Mouse (Mus musculus) ES-CJ7 (cell line): ENCODE data around the gene Tprgl.

Source experiments
- DNase-seq: peaks from one replicate; pipeline ENCODE4 v3.0.0; 2011; ENCODE audit warnings: low read depth, low spot score

Tprgl gene

DNA sequence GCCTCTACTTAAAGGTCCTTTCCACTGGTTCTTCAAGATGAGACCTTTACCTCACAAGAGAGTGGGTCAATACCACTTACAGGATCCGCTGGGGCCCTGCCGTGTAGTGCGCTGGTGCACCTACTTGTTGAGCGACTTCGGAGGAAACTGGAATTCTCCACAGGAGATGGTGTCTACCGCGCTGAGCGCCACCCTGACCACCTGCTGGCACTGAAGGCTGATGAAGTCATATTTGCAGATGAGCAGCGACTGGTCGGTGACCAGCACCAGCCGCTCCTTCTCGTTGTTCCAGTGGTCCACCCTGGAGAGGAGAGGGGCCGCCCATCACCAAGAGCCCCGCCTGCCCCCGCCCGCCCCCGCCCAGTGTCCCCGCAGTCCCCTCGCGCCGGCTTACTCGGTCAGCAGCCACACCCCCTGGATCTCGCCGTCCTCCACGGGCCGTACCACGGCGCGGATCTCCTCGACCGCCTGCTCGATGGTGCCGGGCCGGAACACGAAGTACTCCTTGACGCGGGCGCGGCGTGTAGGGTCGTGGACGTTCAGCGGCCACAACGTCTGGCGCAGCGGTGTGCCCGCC lies 417 bp downstream of the Tprgl start:
- DNase-seq: no peak

GRCm38 (mm10) chr4:154159002-154159401 lies 1.5 kb downstream of the Tprgl start:
- peak; percentile 86 for DNase-seq

DNA sequence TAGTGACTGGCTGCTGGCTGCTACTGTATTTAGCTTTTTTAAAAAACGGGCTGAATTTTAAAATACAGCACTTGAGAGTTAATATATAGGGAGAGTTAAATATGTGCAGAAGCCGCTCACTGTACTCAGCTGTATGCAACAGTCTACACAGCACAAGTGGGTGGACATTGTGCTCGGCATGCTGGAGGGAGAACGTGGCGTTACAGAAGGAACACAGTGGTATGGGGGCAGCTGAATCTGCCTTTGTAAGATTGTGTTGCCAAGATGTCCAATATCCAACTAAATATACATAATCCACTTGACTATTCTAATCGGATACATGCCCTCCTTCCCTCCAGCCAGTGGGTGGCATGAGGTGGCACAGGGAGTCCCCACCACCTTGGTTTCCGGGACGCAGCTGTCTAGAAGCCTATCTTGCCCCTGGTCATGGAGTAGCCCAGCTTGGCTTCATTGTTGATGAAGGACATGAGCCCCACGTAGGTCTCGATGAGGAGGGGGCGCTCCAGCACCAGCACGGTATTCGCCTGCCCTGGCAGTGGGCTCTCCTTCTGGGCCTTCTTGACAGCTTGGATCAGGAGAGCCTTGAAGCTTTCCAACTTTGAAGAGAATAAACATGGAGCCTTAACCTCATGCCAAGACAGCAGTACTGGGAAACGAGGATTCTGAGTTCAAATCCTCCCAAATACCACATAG lies 2.4 kb downstream of the Tprgl start:
- no peak for DNase-seq

DNA sequence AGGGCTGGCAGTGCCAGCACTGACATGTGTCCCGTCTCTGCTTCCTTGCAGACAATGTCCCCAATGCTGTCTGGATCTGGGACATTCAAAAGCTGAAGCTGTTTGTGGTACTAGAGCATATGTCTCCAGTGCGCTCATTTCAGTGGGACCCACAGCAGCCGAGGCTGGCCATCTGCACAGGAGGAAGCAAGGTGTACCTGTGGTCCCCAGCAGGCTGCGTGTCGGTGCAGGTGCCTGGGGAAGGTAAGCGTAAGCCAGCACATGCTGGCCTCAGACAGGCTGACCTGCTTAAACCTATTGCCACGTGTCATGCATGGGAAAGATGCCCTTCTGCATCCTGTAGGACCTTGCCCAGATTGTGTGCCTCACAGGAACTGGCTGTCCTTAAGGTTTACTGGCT lies 4.4 kb downstream of the Tprgl start:
- no peak for DNase-seq

DNA sequence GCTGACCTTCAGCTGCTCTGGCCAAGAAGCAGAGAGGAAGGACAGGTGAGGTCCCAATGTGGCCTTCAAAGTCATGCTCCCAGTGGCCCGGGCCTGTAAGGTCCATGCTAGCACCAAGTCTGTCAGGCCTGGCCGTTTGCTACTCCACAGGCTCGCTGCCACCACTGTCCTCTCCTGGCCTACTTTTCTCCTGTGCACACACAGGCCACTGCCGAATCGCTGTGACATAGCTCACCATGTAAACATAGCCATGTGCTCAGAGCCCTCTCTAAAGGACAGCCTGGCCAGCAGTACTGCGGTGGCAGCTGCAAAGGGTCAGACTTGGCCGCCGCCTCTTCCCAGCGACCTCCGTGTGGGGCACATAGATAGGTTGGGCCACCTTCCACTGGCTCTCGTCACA lies 6.4 kb downstream of the Tprgl start:
- no peak for DNase-seq

GRCm38 (mm10) chr4:154146342-154146741 lies 14.1 kb downstream of the Tprgl start:
- DNase-seq: no peak

DNA sequence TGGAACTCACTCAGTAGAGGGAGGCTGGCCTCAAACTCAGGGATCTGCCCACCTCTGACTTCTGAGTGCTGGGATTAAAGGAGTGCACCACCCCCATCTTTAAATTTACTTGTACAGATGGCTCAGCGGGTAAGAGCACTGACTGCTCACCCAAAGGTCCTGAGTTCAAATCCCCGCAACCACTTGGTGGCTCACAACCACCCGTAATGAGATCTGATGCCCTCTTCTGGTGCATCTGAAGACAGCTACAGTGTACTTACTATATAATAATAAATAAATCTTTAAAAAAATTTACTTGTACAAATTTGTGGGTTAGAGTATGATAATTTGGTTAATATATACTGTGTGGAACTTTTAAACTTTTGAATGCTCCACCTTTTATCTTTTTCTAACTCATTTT lies 15.8 kb downstream of the Tprgl start:
- DNase-seq: no peak

GRCm38 (mm10) chr4:154142211-154143040 lies 18.0 kb downstream of the Tprgl start, which contains the start of gene Wrap73:
Gene Wrap73 (plus strand): TSS chr4:154142372.
- peak; percentile 90 for DNase-seq

DNA sequence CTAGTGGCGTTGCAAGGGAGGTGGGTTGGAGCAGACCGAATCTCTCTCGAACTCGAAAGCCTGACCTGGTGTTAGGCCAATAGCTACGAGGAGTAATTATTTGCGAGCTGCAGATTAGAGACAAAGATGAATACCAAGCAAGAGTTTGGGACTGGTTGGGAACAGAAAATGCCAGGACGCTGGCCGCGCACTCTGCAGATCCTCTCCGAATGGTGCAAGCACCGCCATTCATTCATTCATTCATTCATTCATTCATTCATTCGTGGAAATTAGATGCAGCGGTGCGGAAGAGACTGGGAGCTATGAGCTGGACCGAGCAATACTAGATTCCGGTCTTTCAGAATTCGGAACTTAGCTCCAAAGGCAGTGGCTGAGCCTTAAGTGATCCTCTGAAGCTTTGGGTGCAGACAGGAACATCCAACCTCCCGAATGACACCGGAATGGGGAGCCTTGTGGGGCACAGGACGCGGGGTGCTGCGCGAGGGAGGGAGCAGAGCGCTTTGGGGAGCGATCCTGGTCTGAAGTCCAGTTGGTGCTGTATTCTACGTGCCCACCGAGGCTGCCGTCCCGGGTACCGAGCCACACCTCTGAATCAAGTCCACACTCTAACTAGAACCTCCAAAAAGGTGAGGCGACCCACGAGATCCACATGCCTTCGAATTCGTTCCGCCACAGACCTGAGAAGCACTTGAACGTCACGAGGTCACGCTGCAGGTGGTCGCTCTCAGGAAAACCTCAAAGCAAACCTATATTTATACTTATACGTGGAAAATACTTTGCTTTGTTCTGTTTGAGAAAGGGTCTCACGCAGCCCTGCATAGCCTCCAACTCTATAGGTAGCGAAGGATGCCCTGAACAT lies 19.2 kb downstream of the Tprgl start:
- no peak for DNase-seq

DNA sequence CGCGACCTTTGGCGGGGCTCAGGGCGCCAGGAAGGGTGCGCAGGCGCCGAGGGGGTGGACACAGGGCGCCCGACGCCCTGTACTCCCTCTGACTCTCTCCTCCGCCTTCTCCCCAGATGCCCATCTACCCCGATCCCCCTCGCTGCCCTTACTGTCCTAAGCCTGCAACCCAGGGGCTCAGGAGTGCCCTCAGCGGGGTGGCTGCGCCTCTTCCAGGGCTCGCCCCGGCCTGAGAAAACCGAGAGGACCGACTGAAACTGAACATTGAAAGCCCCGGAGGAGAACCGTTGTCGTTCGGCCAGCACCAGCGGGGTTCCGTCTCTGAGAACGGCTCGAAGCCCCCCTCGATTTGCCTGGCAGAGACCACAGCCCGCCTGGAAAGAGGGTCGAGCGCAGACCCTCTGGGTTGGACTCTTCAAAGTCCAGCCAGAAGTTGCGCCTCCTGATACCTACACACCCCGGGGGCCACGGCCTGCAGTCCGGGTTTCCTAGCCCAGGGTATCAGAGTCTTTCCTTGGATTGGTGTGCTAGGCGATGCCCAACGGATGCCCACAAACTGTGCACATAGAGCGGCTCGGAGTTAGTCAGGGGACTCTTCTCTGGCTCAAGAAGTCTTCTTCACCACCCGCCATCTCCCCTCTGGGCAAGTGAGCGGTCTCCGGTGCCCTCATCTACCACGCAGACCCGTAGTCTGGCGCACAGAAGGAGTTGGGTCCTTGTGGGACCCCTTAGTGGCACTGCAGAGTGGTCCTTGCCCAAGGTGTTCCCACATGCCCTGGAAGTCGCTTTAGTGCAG lies 20.1 kb downstream of the Tprgl start:
- DNase-seq: no peak

DNA sequence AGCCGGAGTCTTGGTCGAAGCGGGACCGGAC lies 20.5 kb downstream of the Tprgl start, which contains the start of gene Trp73:
Trp73 (minus strand) TSS at position 27 of the 31 bp plus-strand sequence.
- no peak for DNase-seq

DNA sequence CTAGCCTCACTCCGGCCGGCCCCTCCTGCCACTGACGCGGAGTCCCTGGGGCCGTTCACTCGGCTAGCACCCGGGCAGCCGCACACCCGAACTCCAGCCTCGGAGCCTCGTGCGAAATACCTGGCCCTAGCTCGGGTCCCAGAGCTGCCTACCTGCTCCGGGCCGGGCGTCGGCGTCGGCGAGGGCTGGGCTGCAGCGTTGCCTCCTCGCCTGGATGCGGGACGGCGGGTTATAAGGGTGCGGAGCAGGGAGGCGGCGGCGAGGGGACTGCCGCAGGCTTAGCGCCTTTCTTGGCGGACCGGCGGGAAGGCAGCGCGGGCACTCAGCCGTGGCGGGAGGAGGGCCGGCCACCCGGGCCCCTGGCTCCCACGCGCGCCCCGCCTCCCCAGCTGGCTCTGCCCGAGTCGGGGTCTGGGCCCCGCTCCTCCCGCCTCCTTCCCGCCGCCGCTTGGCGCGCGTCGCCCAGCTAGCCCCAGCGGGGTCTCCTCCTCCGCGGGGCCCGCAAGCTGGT lies 20.7 kb downstream of the Tprgl start:
- DNase-seq: no peak

- no peak for DNase-seq
Observed at GRCm38 (mm10) chr4:154137139-154137538, 23.3 kb downstream of the Tprgl start.

GRCm38 (mm10) chr4:154134803-154135202 lies 25.7 kb downstream of the Tprgl start:
- no peak for DNase-seq

DNA sequence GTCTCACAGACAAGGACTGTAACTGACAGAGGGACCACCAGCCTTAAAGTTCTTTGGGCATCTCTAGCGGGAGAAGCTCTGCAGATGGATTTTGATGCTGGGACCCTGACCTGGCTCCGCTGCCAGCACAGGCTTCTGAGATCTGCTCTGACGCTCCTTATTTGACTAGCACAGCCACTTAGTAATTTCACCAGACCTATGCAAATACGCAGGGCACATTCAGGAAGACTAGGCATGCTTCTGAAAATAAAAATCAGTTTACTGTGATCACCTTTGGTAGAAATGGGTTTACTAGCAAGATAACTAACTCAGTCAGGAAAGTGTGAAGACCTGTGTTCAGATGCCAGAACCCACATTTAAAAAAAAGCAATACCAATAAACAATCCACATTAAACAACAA lies 28.6 kb downstream of the Tprgl start:
- DNase-seq: no peak

GRCm38 (mm10) chr4:154129950-154130349 lies 30.5 kb downstream of the Tprgl start:
- no peak for DNase-seq

- DNase-seq: no peak
Observed at GRCm38 (mm10) chr4:154127273-154127672, 33.2 kb downstream of the Tprgl start.

- no peak for DNase-seq
Observed at GRCm38 (mm10) chr4:154125202-154125601, 35.3 kb downstream of the Tprgl start.

DNA sequence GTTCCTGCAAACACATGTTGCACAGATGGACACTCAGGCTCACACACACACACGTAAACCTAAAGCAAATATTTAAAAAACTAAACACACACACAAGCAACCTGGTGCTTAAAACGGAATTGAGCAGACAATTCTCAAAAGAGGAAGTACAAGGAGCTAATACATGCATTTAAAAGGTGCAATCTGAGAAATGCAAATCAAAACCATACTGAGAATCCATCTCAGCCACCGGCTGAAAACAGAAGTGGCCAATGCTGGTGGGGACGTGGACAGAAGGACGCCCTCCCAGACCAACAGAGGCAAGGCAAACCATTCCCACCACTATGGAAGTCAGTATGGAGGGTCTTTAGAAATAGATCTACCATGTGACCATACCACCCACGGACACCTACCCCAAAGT lies 36.9 kb downstream of the Tprgl start:
- no peak for DNase-seq

DNA sequence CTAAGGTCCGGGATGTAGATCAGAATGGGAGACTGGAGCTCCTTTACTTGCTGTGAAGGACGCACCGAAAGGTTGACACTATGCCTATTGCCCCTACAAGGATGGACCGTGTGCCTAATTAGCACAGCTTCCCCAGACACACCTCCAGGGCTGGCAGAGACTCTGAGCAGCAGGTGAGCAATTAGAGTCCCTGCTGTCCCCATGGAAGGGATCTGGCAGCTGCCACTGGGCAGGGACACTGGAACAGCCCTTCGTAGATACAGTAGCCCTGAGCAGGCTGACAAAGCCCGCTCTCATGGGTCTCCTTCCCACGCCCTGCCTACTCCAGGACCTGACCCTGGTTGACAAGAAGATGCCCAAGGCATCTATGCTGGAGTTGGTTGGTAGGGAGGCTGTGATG lies 38.1 kb downstream of the Tprgl start:
- no peak for DNase-seq

DNA sequence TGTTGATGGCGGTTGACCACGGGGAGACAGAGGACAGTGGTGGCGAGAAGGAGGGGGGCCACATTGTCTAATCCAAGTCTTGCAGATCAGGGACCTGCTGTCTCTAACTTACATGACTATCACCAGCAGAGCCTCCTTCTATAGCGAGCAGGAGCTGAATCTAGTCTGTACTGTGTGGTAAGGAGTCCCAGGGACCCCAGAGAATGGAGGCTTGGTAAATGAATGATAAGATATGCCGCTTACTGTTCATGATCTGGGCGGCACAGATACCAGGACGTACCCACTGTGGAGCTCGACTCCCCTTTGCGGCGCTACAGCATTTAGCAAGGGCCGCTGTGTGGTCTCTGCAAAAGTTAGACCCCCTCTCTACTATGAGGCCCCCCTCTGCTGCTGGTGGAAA lies 38.7 kb downstream of the Tprgl start:
- DNase-seq: no peak
